Mouse (Mus musculus): ENCODE data around the gene Lmtk3. TPM values are rescaled to one million over a fixed set of nuclear protein-coding genes. Genes with fewer than 3 reads are reported as not detected.

Lmtk3 gene
- total RNA-seq, 2 experiments from 2014 or later = 17.2 to 18.8 TPM

DNA sequence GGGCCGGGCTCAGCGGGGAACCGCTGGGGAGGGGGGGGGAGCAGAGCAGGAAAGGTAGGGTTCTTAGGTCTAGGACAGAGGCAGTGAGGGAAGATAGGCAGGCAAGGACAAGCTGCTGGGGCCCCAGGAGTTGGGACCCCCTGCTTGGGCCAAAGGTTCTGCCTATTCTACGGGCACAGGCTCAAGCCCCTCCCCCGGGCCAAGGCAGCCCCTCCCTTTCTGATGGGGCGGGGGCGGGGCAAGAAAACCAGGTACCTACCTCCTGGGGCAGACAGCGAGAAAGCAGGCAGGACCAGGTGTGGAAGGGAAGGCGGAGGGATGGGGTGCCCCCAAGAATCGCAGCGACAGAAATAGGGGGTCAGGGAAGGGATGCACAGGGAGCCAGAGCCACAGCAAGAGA, 24.9 kb downstream of the Lmtk3 start:
- no peak for DNase-seq (ENCODE audit: low spot score in 2 of 2)

GRCm38 (mm10) chr7:45809276-45810075, 25.9 kb downstream of the Lmtk3 start:
- no peak for DNase-seq (ENCODE audit: low spot score in 2 of 2)

GRCm38 (mm10) chr7:45812921-45813320, 29.4 kb downstream of the Lmtk3 start:
- no peak for DNase-seq (ENCODE audit: low spot score in 2 of 2)

GRCm38 (mm10) chr7:45813787-45814779, 30.5 kb downstream of the Lmtk3 start, which contains the start of gene Cyth2:
TSS of gene Cyth2 (minus strand) at chr7:45814581.
- DNase-seq (ENCODE audit: low spot score in 2 of 2) = peak; percentile 87 to 98

DNA sequence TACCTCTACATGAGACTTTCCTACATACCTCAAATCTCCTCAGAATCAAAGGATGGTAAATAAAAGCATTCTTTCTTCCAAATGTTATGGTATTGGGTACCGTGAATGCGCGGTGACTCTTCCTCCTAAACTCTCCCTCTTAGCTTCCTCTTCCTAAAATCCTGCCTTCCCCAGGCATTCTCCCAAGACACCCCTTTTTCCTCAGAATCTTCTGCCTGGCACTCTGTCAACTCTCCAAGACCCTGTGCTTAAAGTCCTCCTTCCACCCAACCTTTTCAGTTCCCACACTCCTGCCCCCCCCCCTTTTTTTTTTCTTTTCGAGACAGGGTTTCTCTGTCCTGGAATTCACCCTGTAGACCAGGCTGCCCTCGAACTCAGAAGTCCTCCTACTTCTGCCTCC, 31.3 kb downstream of the Lmtk3 start:
- DNase-seq (ENCODE audit: low spot score in 2 of 2) = no peak

DNA sequence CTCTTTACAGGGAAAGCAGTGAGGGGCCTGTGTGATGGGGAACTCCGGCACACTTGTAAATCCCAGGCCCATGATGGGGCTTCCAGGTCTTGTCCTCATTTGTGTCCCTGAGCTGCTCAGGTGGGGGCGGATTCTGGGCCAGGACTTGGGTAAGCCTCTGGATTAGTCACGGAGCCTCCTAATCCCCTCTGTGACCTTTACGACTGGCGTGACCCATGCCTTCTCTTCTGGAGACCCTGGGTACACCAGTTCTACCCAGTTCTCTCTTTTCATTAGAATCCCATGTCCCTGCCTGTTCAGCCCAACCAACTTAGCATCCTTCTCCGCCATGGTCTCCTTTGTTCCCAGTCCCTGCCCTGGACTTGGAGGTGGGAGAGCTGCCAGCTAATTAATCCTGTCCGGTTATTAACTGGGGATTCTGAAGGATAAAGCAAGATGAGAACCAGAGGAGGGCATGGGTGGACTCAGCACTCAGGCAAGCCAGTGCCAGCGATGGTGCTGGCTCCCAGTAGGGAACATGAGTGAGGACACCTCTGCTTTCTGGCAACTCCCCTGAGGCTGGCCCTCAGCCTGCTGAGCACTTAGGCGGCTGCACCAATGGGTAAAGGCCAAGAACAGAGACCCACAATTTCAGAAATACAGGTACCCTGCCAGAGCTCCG, 31.9 kb downstream of the Lmtk3 start:
- no peak for DNase-seq (ENCODE audit: low spot score in 2 of 2)

- no peak for DNase-seq (ENCODE audit: low spot score in 2 of 2)
Measured at GRCm38 (mm10) chr7:45815984-45816351, 32.4 kb downstream of the Lmtk3 start.

- no peak for DNase-seq (ENCODE audit: low spot score in 2 of 2)
Measured at GRCm38 (mm10) chr7:45819843-45820242, 36.3 kb downstream of the Lmtk3 start.

DNA sequence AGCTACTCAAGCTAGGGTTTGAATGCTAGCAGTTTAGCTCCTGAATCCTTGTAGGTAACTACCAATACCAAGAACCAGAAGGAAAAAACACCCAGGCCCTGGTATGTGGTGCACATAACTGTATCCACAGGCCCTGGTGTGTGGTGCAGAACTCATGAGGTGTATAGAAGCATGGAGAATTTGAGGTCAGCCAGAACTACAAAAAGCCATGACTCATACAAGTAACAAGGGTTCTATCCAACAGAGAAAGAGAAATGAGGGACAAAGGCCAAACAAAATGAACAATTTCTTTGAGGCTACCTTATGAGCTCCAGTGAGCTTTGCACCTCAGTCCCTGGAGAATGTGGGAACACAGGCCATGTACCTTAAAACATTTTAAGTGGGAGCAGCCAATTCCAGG, 37.4 kb downstream of the Lmtk3 start:
- no peak for DNase-seq (ENCODE audit: low spot score in 2 of 2)

- DNase-seq (ENCODE audit: low spot score in 2 of 2) = no peak
Measured at GRCm38 (mm10) chr7:45824598-45824997, 41.1 kb downstream of the Lmtk3 start, which contains the start of gene Kcnj14. TSS of gene Kcnj14 (minus strand) at chr7:45824782.

DNA sequence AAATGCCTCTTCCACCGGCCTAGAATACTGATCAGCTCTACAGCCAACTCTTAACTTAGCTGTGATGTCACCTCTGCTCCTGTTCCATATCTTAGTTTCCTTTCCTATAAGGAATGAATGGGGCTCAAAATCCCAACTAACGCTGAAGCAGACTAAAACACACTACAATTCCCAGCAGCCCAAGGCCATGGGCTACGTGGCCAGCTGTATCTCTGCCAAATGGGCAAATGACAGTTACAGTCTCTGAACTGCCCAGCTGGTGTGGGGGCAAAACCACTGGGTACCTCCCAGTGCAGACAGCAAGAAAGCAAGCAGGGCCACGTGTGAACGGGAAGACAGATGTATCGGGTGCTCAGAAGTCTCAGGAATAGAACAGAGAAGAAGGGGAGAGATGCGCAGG, 43.1 kb downstream of the Lmtk3 start:
- DNase-seq (ENCODE audit: low spot score in 2 of 2) = no peak

- DNase-seq (ENCODE audit: low spot score in 2 of 2) = peak; percentile 63 to 69
Measured at GRCm38 (mm10) chr7:45830427-45831127, 47.0 kb downstream of the Lmtk3 start, which contains the start of gene Grwd1. TSS of gene Grwd1 (minus strand) at chr7:45830944.

- no peak for DNase-seq (ENCODE audit: low spot score in 2 of 2)
Measured at GRCm38 (mm10) chr7:45831128-45831525, 47.6 kb downstream of the Lmtk3 start.

DNA sequence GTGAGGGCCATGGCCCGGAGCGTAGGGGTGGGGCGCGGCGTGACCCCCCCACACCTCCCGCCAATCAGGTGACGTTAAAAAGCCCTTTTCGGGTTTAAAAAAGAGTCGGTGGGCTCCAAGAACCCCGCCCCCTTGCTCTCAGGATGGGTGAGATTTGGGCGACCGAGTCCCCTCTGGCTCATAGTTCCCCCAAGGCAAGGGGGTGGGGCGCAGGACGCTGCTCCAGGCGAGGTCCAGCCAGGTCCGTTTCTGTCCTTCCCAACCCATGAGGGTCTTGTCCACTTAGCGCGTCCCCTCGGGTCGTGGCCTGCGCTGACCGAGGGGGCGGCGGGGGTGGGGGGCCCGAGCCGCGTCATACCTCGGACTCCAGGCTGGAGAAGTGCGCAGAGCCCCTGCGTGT, 48.9 kb downstream of the Lmtk3 start:
- DNase-seq (ENCODE audit: low spot score in 2 of 2) = no peak

DNA sequence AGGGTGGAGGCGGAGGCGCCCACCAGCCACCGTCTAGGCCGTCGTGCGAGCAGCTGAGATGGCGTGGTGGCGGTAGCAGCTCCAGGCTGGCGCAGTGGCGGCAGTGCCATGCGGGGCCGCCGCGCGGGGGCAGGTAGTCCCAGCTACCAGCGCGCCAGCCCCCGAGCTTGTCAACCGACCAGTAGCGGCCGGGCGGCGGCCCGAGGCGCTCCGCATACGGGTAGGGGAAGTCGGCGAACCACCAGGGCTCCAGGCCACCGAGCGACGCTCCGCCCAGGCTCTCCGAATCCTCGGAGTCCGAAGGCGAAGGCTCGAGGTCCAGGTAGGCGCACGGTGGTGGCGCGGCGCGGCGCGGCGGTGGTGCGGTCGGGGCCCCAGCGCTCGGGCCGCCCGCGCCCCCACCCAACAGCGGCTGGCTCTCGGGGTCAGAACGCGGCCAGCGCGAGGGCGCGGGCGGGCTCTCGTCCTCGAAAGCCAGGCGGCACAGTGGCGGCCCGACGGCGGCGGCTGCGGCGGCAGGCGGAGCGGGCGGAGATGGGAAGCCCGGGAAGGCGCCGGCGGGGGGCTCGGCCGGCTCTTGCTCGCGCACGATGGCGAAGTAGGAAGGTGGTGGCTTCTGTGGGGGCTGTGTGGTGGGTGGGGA, 49.7 kb downstream of the Lmtk3 start:
- no peak for DNase-seq (ENCODE audit: low spot score in 2 of 2)

- no peak for DNase-seq (ENCODE audit: low spot score in 2 of 2)
Measured at GRCm38 (mm10) chr7:45833924-45834323, 50.4 kb downstream of the Lmtk3 start.

DNA sequence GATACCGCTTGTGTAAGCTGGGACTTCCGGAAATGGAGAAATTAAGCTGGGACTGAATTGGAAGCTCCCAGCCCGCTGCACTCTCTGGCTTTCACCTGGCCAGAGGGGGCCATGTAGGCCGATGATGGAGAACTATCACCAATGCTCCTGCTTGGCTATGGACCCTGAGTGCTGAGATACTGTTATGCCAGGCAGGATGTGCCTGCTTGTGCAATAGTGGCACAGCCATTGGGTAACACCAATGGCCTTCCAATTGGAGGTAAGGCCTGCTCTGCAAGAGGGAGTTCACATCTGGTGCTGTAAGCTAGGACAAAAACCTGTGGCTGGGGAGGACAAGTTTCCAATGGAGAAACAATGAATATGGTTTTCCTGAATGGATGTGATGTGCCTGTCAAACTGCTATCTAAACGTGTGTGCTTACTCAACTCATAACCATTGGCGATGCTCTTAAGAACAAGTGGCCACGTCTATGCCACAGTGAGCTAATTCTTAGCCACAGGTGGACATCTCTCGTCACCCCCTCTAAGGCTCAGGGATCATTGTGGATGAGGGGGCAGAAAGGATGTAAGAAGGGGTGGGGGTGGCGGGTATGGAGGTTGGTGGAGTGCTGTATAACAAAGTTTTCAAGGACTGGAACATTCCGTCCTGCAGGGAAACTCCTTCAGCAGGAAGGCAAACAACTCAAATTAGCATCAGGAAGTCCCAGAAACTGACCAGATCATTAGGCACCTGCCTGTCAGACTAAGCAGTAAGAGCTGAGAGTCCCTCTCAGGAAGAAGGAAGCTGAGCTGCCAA, 59.6 kb downstream of the Lmtk3 start:
- DNase-seq (ENCODE audit: low spot score in 2 of 2) = no peak

- DNase-seq (ENCODE audit: low spot score in 2 of 2) = no peak
Measured at GRCm38 (mm10) chr7:45848447-45849027, 65.0 kb downstream of the Lmtk3 start.

GRCm38 (mm10) chr7:45850661-45851060, 67.1 kb downstream of the Lmtk3 start:
- no peak for DNase-seq (ENCODE audit: low spot score in 2 of 2)
